Mouse (Mus musculus) embryo, embryonic 11.5 days (tissue): Measurements from ENCODE around the gene Gm7544.
"Not testable (repeated sequence)": the region's sequence is repeated elsewhere in the genome, so short reads cannot be mapped to it uniquely, and the experiment has no call there.

Source experiments
- DNase-seq: peaks from one replicate; pipeline ENCODE4 v3.0.0-alpha.2; 2012; ENCODE audit warnings: low read depth, low spot score

Gm7544 gene

DNA sequence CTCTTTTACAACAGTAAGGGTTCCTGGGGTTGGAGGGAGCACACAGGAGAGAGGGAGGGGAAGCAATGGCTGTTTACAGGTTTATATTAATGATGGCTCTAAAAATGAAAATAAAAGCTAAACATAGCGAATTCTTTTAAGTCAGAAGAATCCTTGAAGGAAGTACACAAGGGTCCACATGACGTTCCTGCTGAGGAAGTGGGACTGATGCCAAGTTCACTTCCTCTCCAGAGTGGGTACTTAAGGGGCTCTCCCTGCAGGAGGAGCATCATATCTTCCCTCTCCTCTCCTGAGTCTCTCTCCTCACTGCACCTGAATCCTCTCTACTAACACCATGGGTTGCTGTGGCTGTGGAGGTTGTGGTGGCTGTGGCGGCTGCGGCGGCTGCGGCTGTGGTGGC lies 31.2 kb downstream of the Gm7544 start, which contains the start of gene A030014E15Rik:
A030014E15Rik (plus strand) TSS at position 268 of the 400 bp plus-strand sequence.
- no peak for DNase-seq

- not testable (repeated sequence) for DNase-seq
These were observed 42.4 kb downstream of the Gm7544 start for GRCm38 (mm10) chr1:82913434-82913833.

DNA sequence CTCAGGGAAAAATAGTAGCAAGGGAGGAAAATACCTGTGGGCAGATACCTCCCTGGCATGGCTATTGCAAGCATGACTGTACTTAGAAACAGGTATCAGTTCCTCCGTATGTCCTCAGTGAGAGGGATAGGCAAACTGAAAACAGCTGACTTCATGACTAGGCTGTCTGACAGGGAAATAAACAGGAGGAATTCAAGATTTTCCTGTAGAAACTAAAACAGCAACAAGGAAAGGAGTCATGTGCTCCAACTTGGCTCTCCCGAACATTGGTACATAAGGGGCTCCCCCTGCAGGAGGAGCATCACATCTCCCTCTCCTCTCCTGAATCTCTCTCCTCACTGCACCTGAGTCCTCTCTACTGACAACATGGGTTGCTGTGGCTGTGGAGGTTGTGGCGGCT lies 42.8 kb downstream of the Gm7544 start, which contains the start of gene A030005L19Rik:
A030005L19Rik (plus strand) TSS at position 301 of the 400 bp plus-strand sequence.
- DNase-seq = no peak

- DNase-seq = no peak
These were observed 49.9 kb downstream of the Gm7544 start for GRCm38 (mm10) chr1:82905886-82906285.
